Mouse (Mus musculus) megakaryocyte, embryonic 14.5 days (primary cell): ENCODE data around the gene Tet3. TPM values are rescaled to one million over a fixed set of nuclear protein-coding genes. Genes with fewer than 3 reads are reported as not detected.

Experiments
- H3K27me3 ChIP-seq: replicated peaks from 2 replicates; pipeline ENCODE3; 2012; ENCODE audit warnings: inconsistent platforms
- H3K36me3 ChIP-seq: replicated peaks from 2 replicates; pipeline ENCODE3; 2012; ENCODE audit warnings: low read length, inconsistent platforms, mixed read lengths
- H3K4me1 ChIP-seq: 2 replicates; pipeline ENCODE4 v1.6.1; 2012; ENCODE audit warnings: inconsistent platforms
- H3K4me3 ChIP-seq: replicated peaks from 2 replicates; pipeline ENCODE3; 2012; ENCODE audit warnings: moderate library complexity, mild to moderate bottlenecking, inconsistent platforms
- H3K9me3 ChIP-seq: 2 replicates; pipeline ENCODE4 v1.6.1; 2012; ENCODE audit warnings: inconsistent platforms
- FLI1 ChIP-seq: IDR thresholded peaks from 2 replicates; pipeline ENCODE4 v1.6.1; 2012; ENCODE audit warnings: low read length, inconsistent platforms, mixed read lengths
- GATA1 ChIP-seq: IDR thresholded peaks from 3 replicates; pipeline ENCODE4 v1.6.1; 2012; ENCODE audit warnings: mixed read lengths, low read length, inconsistent platforms, borderline replicate concordance
- polyA plus RNA-seq: library from polyadenylated mRNA; stranded (reverse); fragments of >175 nt; gene quantifications from 2 replicates; pipeline ENCODE4 v1.2.3, GENCODE M21; 2012; ENCODE audit warnings: low replicate concordance; ENCODE audit not compliant: insufficient read depth

The Tet3 gene
- polyA plus RNA-seq, 1 experiment = 10.6 TPM

GRCm38 (mm10) chr6:83321927-83322326 lies 137.0 kb downstream of the Tet3 start:
- TF ChIP-seq FLI1 = no peak
- Histone ChIP-seq H3K4me1 (peaks cover 43% of the 10 kb centered on the region), H3K36me3 (no peaks in the 10 kb centered on the region), H3K9me3 (no peaks in the 10 kb centered on the region), H3K27me3 (no peaks in the 10 kb centered on the region), H3K4me3 (no peak overlapping the region)

DNA sequence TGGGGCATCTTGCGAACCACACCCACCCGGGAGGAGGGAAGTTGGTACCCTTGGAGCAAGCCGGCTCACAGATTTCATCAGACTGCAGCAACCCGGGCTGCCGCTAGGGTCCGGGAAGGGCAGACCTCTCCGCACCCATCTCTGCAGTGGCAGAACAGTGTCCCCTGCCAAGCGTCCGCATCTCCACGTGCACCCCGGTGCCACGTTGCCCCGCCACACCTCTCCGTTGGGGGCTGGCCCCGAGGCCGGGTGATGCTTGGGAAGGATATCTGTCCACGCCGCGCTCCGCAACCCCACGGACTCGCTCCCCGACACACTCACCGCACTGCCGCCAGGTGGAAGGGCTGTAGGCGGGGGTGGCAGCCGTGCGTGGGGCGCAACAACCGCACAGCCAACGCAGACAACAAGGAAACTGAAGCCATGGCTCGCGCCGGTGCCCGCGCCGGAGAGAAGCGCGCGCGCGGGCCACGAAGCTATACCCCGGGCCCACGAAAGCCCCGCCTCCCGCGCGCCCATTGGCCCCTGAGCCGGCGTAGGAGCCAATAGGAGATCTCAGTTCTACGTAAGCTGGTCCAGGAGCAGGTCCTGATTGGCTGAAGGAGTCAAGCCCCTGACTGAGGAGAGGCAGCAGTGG lies 141.7 kb downstream of the Tet3 start:
- Histone ChIP-seq H3K9me3 (no peaks in the 10 kb centered on the region), H3K27me3 (no peaks in the 10 kb centered on the region), H3K4me1 (peaks cover 60% of the 10 kb centered on the region), H3K36me3 (peaks cover 22% of the 10 kb centered on the region), H3K4me3 (peak overlapping the region; percentile 99)
- no peak for TF ChIP-seq GATA1
- TF ChIP-seq FLI1 = no peak

GRCm38 (mm10) chr6:83316022-83316421 lies 142.9 kb downstream of the Tet3 start:
- Histone ChIP-seq H3K4me1 (peaks cover 60% of the 10 kb centered on the region), H3K27me3 (no peaks in the 10 kb centered on the region), H3K9me3 (no peaks in the 10 kb centered on the region), H3K4me3 (peak overlapping the region; percentile 99), H3K36me3 (peaks cover 34% of the 10 kb centered on the region)
- TF ChIP-seq FLI1 (no peak), GATA1 (no peak)

DNA sequence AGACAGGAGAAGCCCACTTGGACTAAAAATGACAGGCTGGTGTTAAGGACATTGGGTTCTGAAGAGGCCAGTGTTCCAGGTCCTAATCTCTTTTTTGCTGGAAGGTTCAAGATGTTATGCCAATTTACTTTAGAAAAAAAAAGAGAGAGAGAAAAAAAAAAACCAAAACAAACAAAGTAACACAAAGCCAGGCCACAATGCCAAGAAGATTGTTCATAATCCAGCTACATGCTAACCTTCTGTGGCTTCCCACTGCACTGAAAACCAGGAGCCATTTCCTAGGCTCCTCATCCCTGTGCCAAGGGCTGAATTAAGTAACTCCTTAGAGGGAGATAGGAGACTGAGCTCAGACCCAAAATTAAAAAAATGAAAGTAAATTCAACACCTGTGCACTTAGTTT lies 143.6 kb downstream of the Tet3 start:
- Histone ChIP-seq H3K36me3 (peaks cover 41% of the 10 kb centered on the region), H3K9me3 (no peaks in the 10 kb centered on the region), H3K4me3 (peak overlapping the region; percentile 18), H3K4me1 (peaks cover 60% of the 10 kb centered on the region), H3K27me3 (no peaks in the 10 kb centered on the region)
- TF ChIP-seq FLI1 (no peak), GATA1 (no peak)

GRCm38 (mm10) chr6:83312514-83312913 lies 146.4 kb downstream of the Tet3 start:
- Histone ChIP-seq H3K36me3 (peaks cover 65% of the 10 kb centered on the region), H3K27me3 (no peaks in the 10 kb centered on the region), H3K9me3 (no peaks in the 10 kb centered on the region), H3K4me3 (peak overlapping the region; percentile 53), H3K4me1 (peaks cover 56% of the 10 kb centered on the region)
- TF ChIP-seq GATA1 (no peak), FLI1 (no peak)

Other genes starting within 250 kb of the Tet3 start
- 0.32 TPM in 1 of 2 replicates, not detected in the other for gene Slc4a5, start 239.3 kb downstream of the Tet3 start, polyA plus RNA-seq
- gene Mthfd2, start 133.2 kb downstream of the Tet3 start, polyA plus RNA-seq = 17.8 and 30.5 TPM in 2 replicates
- gene Mob1a, start 133.1 kb downstream of the Tet3 start, polyA plus RNA-seq = 20.8 and 26.9 TPM in 2 replicates
- gene Bola3, start 109.9 kb downstream of the Tet3 start, polyA plus RNA-seq = 46.0 and 113 TPM in 2 replicates
- 8.7 and 10.8 TPM in 2 replicates for gene Dguok, start 47.9 kb upstream of the Tet3 start, polyA plus RNA-seq
- gene Actg2, start 77.2 kb upstream of the Tet3 start, polyA plus RNA-seq = not detected in 2 replicates
- 3.3 and 3.7 TPM in 2 replicates for gene Stambp, start 113.6 kb upstream of the Tet3 start, polyA plus RNA-seq
- not detected in 2 replicates for gene Clec4f, start 197.1 kb upstream of the Tet3 start, polyA plus RNA-seq
- gene Cd207, start 218.8 kb upstream of the Tet3 start, polyA plus RNA-seq = not detected in 2 replicates